Mouse (Mus musculus) heart, postnatal 0 days (tissue): ENCODE measurements around the gene Map3k3.

Experiments
- CTCF ChIP-seq: IDR thresholded peaks from 2 replicates; pipeline ENCODE4 v1.5.1; 2016; ENCODE audit warnings: antibody characterized with exemption, control low read depth, low read depth
- EP300 ChIP-seq: IDR thresholded peaks from 2 replicates; pipeline ENCODE4 v1.6.1; 2016; ENCODE audit warnings: antibody characterized with exemption, low read depth

- TF ChIP-seq CTCF, result peak; percentile 31
- no peak for TF ChIP-seq EP300
These were observed 50.4 kb downstream of the Map3k3 start for GRCm38 (mm10) chr11:106134580-106135528.
